Mouse (Mus musculus): ENCODE measurements around the gene Zfp711.
A peak's percentile ranks its signal among the peaks of the same experiment; 100 is the strongest.

Gene Zfp711

DNA sequence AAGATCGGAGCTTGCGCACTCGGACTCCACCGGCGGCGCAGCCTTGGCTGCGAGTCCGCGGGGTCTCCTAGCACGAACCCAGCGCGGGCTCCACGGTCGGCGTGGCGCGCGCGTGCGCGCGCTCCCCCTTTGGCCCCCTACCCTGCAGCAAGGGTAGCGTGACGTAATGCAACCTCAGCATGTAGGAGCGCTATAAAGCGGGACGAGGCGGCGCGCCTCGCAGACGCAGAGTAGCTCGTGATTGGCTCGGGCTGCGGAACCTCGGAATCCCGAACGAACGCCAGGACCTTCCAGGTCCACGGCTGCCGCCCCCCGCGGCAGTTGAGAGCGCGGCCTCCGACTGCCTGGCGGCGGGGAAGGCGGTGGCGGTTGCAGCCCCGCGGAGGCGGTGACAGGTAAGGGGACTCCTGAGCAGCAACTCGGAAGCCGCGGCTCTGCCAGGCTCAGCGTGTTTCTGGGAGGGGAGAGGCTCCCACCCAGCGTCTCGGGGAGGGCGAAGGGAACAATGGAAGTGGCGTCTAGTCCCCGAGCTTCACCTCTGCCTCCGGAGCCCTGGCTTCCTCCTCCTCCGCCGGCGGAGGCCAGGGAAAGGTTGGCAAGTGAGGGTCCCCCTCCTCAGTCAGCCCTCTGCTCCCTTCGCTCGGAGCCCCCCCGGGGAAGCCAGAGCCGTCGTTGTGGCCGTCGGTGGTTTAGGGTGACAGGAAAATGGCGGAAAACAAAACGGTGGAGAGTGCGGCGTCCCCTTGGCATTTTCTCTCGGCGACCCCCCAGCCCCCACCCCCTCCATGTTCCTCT lies at the start of gene Zfp711:
Gene Zfp711, plus strand, starts transcription at position 16 of the 795 bp plus-strand sequence.
- peak; percentile 62 to 66 for DNase-seq (ENCODE audit: low spot score in 2 of 2)

DNA sequence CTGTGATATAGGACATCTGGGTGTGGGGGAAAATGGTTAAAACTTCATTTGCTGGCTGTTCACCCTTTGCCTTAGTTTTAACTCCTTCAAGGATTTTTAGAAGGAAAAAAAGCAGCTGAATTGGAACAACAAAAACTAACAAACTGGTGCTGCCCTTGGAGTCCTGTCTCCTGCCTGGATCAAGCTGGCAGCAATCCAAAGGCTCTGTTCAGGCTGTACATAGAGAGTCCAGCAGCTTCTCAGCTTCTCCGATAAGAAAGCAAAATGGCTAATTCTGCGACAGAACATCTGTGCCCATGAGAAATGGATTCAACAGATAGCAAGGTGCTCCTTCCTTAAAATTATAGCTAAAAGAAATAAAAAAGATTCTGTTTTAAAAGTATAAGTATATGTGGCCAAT lies 32.6 kb upstream of the Zfp711 start:
- DNase-seq (ENCODE audit: low spot score in 2 of 2): no peak

DNA sequence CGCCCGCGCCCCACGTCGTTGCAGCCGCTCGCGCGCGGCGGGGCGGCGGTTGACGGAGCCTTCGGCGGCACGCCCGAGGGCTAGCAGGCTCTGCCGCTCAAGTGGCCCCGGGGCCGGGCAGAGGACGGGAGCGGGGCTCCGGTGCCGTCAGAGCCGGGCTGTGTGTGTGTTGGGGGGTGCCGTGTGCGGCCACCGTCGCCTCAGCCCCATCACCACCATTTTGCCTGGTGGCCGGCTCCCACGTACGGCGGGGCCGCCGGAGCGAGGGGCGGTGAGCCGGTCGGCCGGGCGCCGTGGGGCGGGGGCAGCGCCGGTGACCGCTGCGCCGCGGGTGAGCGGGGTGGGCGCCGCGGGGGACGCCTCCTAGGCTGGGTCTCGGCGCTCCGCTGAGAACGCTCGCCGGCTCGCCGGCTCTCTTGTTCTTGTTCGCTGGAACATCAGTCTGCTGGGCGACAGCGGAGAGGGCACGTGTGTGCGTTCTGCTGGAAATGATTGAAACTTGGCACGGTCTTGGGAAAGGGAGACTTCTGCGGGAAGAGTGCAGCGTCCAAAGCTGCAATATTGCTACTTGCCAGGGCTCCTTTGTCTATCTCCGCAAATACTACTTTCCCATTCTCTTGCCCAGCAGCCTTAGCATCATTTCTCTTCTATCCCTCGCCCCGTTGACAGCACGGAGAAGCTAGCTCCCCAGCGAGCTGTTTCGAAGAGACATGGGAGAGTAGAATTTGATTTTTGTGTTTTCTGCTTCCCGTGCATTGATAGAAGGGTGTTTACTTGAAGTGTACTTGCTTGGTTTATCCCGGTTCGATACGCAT lies 1.2 kb downstream of the Zfp711 start:
- DNase-seq (ENCODE audit: low spot score in 2 of 2): peak; percentile 18 to 33

DNA sequence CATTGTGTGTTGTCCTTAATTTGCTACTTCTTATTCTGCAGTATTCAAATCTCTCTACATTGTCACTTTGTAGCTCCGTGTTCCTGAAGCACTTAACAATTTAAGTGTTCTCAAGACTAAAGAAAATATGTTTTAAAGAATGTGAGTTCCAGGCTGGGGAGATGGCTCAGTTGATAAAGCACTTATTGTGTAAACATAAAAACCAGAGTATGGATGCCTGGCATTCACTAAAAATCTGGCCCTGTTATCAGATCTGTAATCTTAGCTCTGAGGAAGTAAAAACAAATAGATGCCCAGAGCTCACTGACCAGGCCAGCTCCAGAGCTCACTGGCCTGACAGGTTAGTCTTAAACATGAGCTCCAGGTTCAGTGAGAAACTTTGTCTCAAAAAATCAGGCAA lies 75.2 kb downstream of the Zfp711 start:
- DNase-seq (ENCODE audit: low spot score in 2 of 2): no peak

DNA sequence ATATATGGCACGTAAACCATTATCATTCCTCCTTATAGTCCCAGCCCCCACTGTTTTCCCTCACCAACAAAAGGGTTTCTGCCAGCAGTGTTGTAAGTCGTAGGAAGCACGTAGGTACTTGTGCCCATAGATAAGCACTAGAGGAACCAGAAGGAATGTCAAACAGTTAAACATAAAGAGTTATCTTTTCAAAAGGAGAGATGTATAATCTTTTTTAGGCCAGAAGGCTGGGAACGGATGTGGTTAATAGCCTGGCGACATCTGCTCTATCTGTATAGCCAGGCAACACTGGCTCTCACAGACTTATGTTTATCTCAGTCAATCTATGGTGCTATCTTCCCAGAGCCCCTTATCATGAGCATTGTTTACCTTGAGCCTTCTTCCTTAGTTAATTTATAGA lies 80.3 kb downstream of the Zfp711 start:
- DNase-seq (ENCODE audit: low spot score in 2 of 2): no peak

Data from frontal cortex, postnatal 36 days (tissue).